Mouse (Mus musculus) stomach, embryonic 16.5 days (tissue): ENCODE data around the gene Nfe2l3. TPM values are rescaled to one million over a fixed set of nuclear protein-coding genes. Genes with fewer than 3 reads are reported as not detected.

Source experiments
- ATAC-seq: fragments of 200-750 bp; cut with Nextera tagmentation; 2 replicates; pipeline ENCODE4 v1.8.0; 2017; ENCODE audit warnings: moderate number of reproducible peaks, moderate TSS enrichment; ENCODE audit not compliant: insufficient read depth, low FRiP score
- H3K27ac ChIP-seq: fragments of 300-500 bp; sonication (generic); 2 replicates; pipeline ENCODE4 v1.5.1; 2014; ENCODE audit warnings: low read length
- H3K27me3 ChIP-seq: fragments of 300-500 bp; sonication (generic); 2 replicates; pipeline ENCODE4 v1.6.1; 2014; ENCODE audit warnings: low read length, control low read depth, mixed read lengths; ENCODE audit not compliant: control insufficient read depth, insufficient read depth
- H3K36me3 ChIP-seq: fragments of 300-500 bp; sonication (generic); 2 replicates; pipeline ENCODE4 v1.6.1; 2014; ENCODE audit warnings: low read length; ENCODE audit not compliant: control insufficient read depth, insufficient read depth
- H3K4me1 ChIP-seq: fragments of 300-500 bp; sonication (generic); 2 replicates; pipeline ENCODE4 v1.6.1; 2014; ENCODE audit warnings: low read length, control low read depth, mixed read lengths; ENCODE audit not compliant: control insufficient read depth, insufficient read depth
- H3K4me2 ChIP-seq: fragments of 300-500 bp; sonication (generic); 2 replicates; pipeline ENCODE4 v1.6.1; 2014; ENCODE audit warnings: low read depth, low read length, mixed read lengths
- H3K4me3 ChIP-seq: fragments of 300-500 bp; sonication (generic); replicated peaks from 2 replicates; pipeline ENCODE4 v1.5.1; 2014; ENCODE audit warnings: mild to moderate bottlenecking, low read length
- H3K9ac ChIP-seq: fragments of 300-500 bp; sonication (generic); 2 replicates; pipeline ENCODE4 v1.6.1; 2014; ENCODE audit warnings: low read length
- H3K9me3 ChIP-seq: fragments of 300-500 bp; sonication (generic); replicated peaks from 2 replicates; pipeline ENCODE4 v1.6.1; 2016; ENCODE audit warnings: low read length, control low read depth; ENCODE audit not compliant: control insufficient read depth
- WGBS: fragments of 180-500 bp; shearing (Covaris S2); extraction: QIAGEN DNeasy Blood & Tissue Kit; methylation state at CpG from one replicate; pipeline ENCODE4 v1.1.7; 2014; 5-methylcytosine and 5-hydroxymethylcytosine counted together
- polyA plus RNA-seq: library from polyadenylated mRNA; unstranded; fragments of >200 nt; fragmentation: Nextera tagmentation; extraction: Ambion mirVana; gene quantifications from 2 replicates; pipeline ENCODE4 v1.2.1, GENCODE M21; 2015

Nfe2l3 gene
- polyA plus RNA-seq, 1 experiment from 2014 or later: 7.0 TPM

GRCm38 (mm10) chr6:51399113-51399518 lies 33.4 kb upstream of the Nfe2l3 start:
- ATAC-seq: peak; percentile 89
- Histone ChIP-seq H3K9me3 (no peaks in the 10 kb centered on the region), H3K9ac (no peak overlapping the region), H3K4me2 (no peak overlapping the region), H3K36me3 (no peaks in the 10 kb centered on the region), H3K27me3 (no peaks in the 10 kb centered on the region), H3K4me1 (peaks cover 16% of the 10 kb centered on the region), H3K27ac (0 out of 2 replicates have a peak overlapping the region, but pooled peaks have one; percentile 17), H3K4me3 (no peak overlapping the region)
- 15% methylated on average over 6 of the region's 6 CpGs for WGBS

GRCm38 (mm10) chr6:51401294-51401693 lies 31.2 kb upstream of the Nfe2l3 start:
- H3K4me2 ChIP-seq: peak overlapping the region; percentile 21; the same call in 1 of the 2 replicates
- no peak overlapping the region for H3K4me3 ChIP-seq
- peak; percentile 38; the same call in 1 of the 2 replicates for ATAC-seq
- H3K9ac ChIP-seq: peak overlapping the region; percentile 26; the same call in 1 of the 2 replicates
- H3K27ac ChIP-seq: peak overlapping the region; percentile 40; the same call in 1 of the 2 replicates
- peaks cover 16% of the 10 kb centered on the region for H3K4me1 ChIP-seq
- H3K36me3 ChIP-seq: no peaks in the 10 kb centered on the region
- no peaks in the 10 kb centered on the region for H3K27me3 ChIP-seq
- no peaks in the 10 kb centered on the region for H3K9me3 ChIP-seq
- 9% methylated on average over 6 of the region's 6 CpGs for WGBS

GRCm38 (mm10) chr6:51403598-51403997 lies 28.9 kb upstream of the Nfe2l3 start:
- Histone ChIP-seq H3K4me2 (no peak overlapping the region), H3K4me3 (no peak overlapping the region), H3K36me3 (no peaks in the 10 kb centered on the region), H3K27me3 (no peaks in the 10 kb centered on the region), H3K9me3 (no peaks in the 10 kb centered on the region), H3K27ac (no peak overlapping the region), H3K9ac (no peak overlapping the region), H3K4me1 (peaks cover 16% of the 10 kb centered on the region)
- no peak for ATAC-seq
- WGBS: 80% methylated on average over 5 of the region's 5 CpGs

GRCm38 (mm10) chr6:51404502-51404901 lies 28.0 kb upstream of the Nfe2l3 start:
- Histone ChIP-seq H3K36me3 (no peaks in the 10 kb centered on the region), H3K4me1 (peaks cover 10% of the 10 kb centered on the region), H3K9ac (no peak overlapping the region), H3K4me3 (no peak overlapping the region), H3K9me3 (no peaks in the 10 kb centered on the region), H3K27me3 (no peaks in the 10 kb centered on the region), H3K27ac (no peak overlapping the region), H3K4me2 (no peak overlapping the region)
- peak; percentile 64; the same call in 1 of the 2 replicates for ATAC-seq
- WGBS: 54% methylated on average over 4 of the region's 4 CpGs

- no peak overlapping the region for H3K27ac ChIP-seq
- H3K4me1 ChIP-seq: no peaks in the 10 kb centered on the region
- H3K36me3 ChIP-seq: no peaks in the 10 kb centered on the region
- no peak overlapping the region for H3K9ac ChIP-seq
- no peaks in the 10 kb centered on the region for H3K27me3 ChIP-seq
- H3K4me2 ChIP-seq: no peak overlapping the region
- no peak overlapping the region for H3K4me3 ChIP-seq
- no peaks in the 10 kb centered on the region for H3K9me3 ChIP-seq
- ATAC-seq: no peak
- WGBS: 60% methylated on average over 1 of the region's 1 CpGs
Observed at GRCm38 (mm10) chr6:51416433-51416832, 16.0 kb upstream of the Nfe2l3 start.

GRCm38 (mm10) chr6:51417306-51417936 lies 15.0 kb upstream of the Nfe2l3 start:
- Histone ChIP-seq H3K4me3 (no peak overlapping the region), H3K27ac (no peak overlapping the region), H3K36me3 (no peaks in the 10 kb centered on the region), H3K27me3 (no peaks in the 10 kb centered on the region), H3K9ac (no peak overlapping the region), H3K4me1 (no peaks in the 10 kb centered on the region), H3K4me2 (no peak overlapping the region), H3K9me3 (no peaks in the 10 kb centered on the region)
- WGBS: 82% methylated on average over 4 of the region's 4 CpGs
- ATAC-seq: no peak

GRCm38 (mm10) chr6:51423466-51424122 lies 8.9 kb upstream of the Nfe2l3 start:
- WGBS: 49% methylated on average over 11 of the region's 11 CpGs
- no peaks in the 10 kb centered on the region for H3K27me3 ChIP-seq
- no peaks in the 10 kb centered on the region for H3K4me1 ChIP-seq
- no peaks in the 10 kb centered on the region for H3K36me3 ChIP-seq
- H3K4me3 ChIP-seq: no peak overlapping the region
- no peak for ATAC-seq
- H3K4me2 ChIP-seq: no peak overlapping the region
- no peak overlapping the region for H3K27ac ChIP-seq
- no peak overlapping the region for H3K9ac ChIP-seq
- no peaks in the 10 kb centered on the region for H3K9me3 ChIP-seq

- Histone ChIP-seq H3K27ac (no peak overlapping the region), H3K9ac (no peak overlapping the region), H3K4me2 (no peak overlapping the region), H3K27me3 (no peaks in the 10 kb centered on the region), H3K4me1 (no peaks in the 10 kb centered on the region), H3K36me3 (no peaks in the 10 kb centered on the region), H3K4me3 (no peak overlapping the region), H3K9me3 (no peaks in the 10 kb centered on the region)
- ATAC-seq: no peak
- 80% methylated on average over 2 of the region's 2 CpGs for WGBS
Observed at GRCm38 (mm10) chr6:51424537-51424936, 7.9 kb upstream of the Nfe2l3 start.

GRCm38 (mm10) chr6:51434270-51434669 lies 1.8 kb downstream of the Nfe2l3 start:
- H3K9ac ChIP-seq: peak overlapping the region; percentile 26; the same call in 1 of the 2 replicates

More at GRCm38 (mm10) chr6:51434270-51434669, 1.8 kb downstream of the Nfe2l3 start:
- H3K36me3 ChIP-seq: no peaks in the 10 kb centered on the region
- peak overlapping the region; percentile 65 for H3K4me3 ChIP-seq
- H3K4me2 ChIP-seq: peak overlapping the region; percentile 75
- 26% methylated on average over 7 of the region's 7 CpGs for WGBS
- peaks cover 10% of the 10 kb centered on the region for H3K27me3 ChIP-seq
- no peaks in the 10 kb centered on the region for H3K9me3 ChIP-seq
- peak overlapping the region; percentile 57; the same call in 1 of the 2 replicates for H3K27ac ChIP-seq
- no peak for ATAC-seq
- H3K4me1 ChIP-seq: peaks cover 18% of the 10 kb centered on the region; the same call in 1 of the 2 replicates
